Mouse (Mus musculus): ENCODE results near the gene Thra. TPM values are rescaled to one million over a fixed set of nuclear protein-coding genes. Genes with fewer than 3 reads are reported as not detected.

Thra gene
- total RNA-seq, 2 experiments from 2014 or later = 102 to 117 TPM

GRCm38 (mm10) chr11:98788550-98789218 lies 48.2 kb downstream of the Thra start:
- DNase-seq (ENCODE audit: low spot score) = peak; percentile 87
- intact Hi-C loops (cut with DNase I) = loop anchor here (2.0 kb wide), 2 partner anchors 40 to 78 kb away; no protein-coding TSS in a partner anchor

GRCm38 (mm10) chr11:98789219-98789807 lies 48.9 kb downstream of the Thra start:
- intact Hi-C loops (cut with DNase I) = loop anchor here (2.0 kb wide), 2 partner anchors 39 to 79 kb away; no protein-coding TSS in a partner anchor
- no peak for DNase-seq (ENCODE audit: low spot score)

GRCm38 (mm10) chr11:98789824-98790223 lies 49.4 kb downstream of the Thra start:
- intact Hi-C loops (cut with DNase I) = loop anchor here (2.0 kb wide), 2 partner anchors 39 to 79 kb away; no protein-coding TSS in a partner anchor
- DNase-seq (ENCODE audit: low spot score) = no peak

- no peak for DNase-seq (ENCODE audit: low spot score)
- intact Hi-C loops (cut with DNase I) = no loop called here
Measured at GRCm38 (mm10) chr11:98790631-98791205, 50.3 kb downstream of the Thra start.

- no peak for DNase-seq (ENCODE audit: low spot score)
- intact Hi-C loops (cut with DNase I) = no loop called here
Measured at GRCm38 (mm10) chr11:98791448-98791847, 51.0 kb downstream of the Thra start.

GRCm38 (mm10) chr11:98792081-98792480 lies 51.6 kb downstream of the Thra start:
- intact Hi-C loops (cut with DNase I) = no loop called here

GRCm38 (mm10) chr11:98794469-98795014 lies 54.1 kb downstream of the Thra start:
- DNase-seq (ENCODE audit: low spot score) = peak; percentile 71
- intact Hi-C loops (cut with DNase I) = loop anchor here (2.0 kb wide), 1 partner anchor 14 kb away; no protein-coding TSS in a partner anchor

More at GRCm38 (mm10) chr11:98792081-98792480, 51.6 kb downstream of the Thra start:
- DNase-seq (ENCODE audit: low spot score) = no peak

- intact Hi-C loops (cut with DNase I) = loop anchor here (2.0 kb wide), 1 partner anchor 14 kb away; no protein-coding TSS in a partner anchor
- DNase-seq (ENCODE audit: low spot score) = peak; percentile 84
Measured at GRCm38 (mm10) chr11:98795015-98795713, 54.7 kb downstream of the Thra start, which contains the start of gene Msl1. Msl1 (plus strand) TSS chr11:98795516.

GRCm38 (mm10) chr11:98795714-98796514 lies 55.5 kb downstream of the Thra start:
- peak; percentile 24 for DNase-seq (ENCODE audit: low spot score)

GRCm38 (mm10) chr11:98796515-98797216 lies 56.2 kb downstream of the Thra start:
- peak; percentile 43 for DNase-seq (ENCODE audit: low spot score)
- intact Hi-C loops (cut with DNase I) = no loop called here

More at GRCm38 (mm10) chr11:98795714-98796514, 55.5 kb downstream of the Thra start:
- intact Hi-C loops (cut with DNase I) = loop anchor here (2.0 kb wide), 1 partner anchor 13 kb away; no protein-coding TSS in a partner anchor

GRCm38 (mm10) chr11:98797306-98797705 lies 56.9 kb downstream of the Thra start:
- DNase-seq (ENCODE audit: low spot score) = no peak
- intact Hi-C loops (cut with DNase I) = no loop called here

GRCm38 (mm10) chr11:98797909-98798308 lies 57.5 kb downstream of the Thra start:
- no peak for DNase-seq (ENCODE audit: low spot score)
- intact Hi-C loops (cut with DNase I) = no loop called here

GRCm38 (mm10) chr11:98804605-98805004 lies 64.2 kb downstream of the Thra start, which contains the start of gene Casc3:
Casc3 (plus strand) TSS chr11:98804905.
- intact Hi-C loops (cut with DNase I) = no loop called here

GRCm38 (mm10) chr11:98808417-98808816 lies 68.0 kb downstream of the Thra start:
- intact Hi-C loops (cut with DNase I) = loop anchor here (2.0 kb wide), 1 partner anchor 14 kb away; the partner anchor contains the start of gene Msl1
- no peak for DNase-seq (ENCODE audit: low spot score)

More at GRCm38 (mm10) chr11:98804605-98805004, 64.2 kb downstream of the Thra start, which contains the start of gene Casc3:
- no peak for DNase-seq (ENCODE audit: low spot score)

- intact Hi-C loops (cut with DNase I) = loop anchor here (2.0 kb wide), 1 partner anchor 15 kb away; the partner anchor contains the start of gene Msl1
- peak; percentile 98 for DNase-seq (ENCODE audit: low spot score)
Measured at GRCm38 (mm10) chr11:98809457-98810290, 69.2 kb downstream of the Thra start.

- intact Hi-C loops (cut with DNase I) = no loop called here
- no peak for DNase-seq (ENCODE audit: low spot score)
Measured at GRCm38 (mm10) chr11:98810686-98811085, 70.2 kb downstream of the Thra start.

GRCm38 (mm10) chr11:98816706-98817239 lies 76.3 kb downstream of the Thra start:
- no peak for DNase-seq (ENCODE audit: low spot score)
- intact Hi-C loops (cut with DNase I) = no loop called here
